Mouse (Mus musculus) thymus, postnatal 10 days (tissue): ENCODE measurements around the gene Pelp1.
A peak's percentile ranks its signal among the peaks of the same experiment; 100 is the strongest.
"Not testable (repeated sequence)": the region's sequence is repeated elsewhere in the genome, so short reads cannot be mapped to it uniquely, and the experiment has no call there.

Experiments used
- DNase-seq, 2 experiments: peaks; one replicate each; pipeline ENCODE4 v3.0.0; 2021; ENCODE audit warnings: low spot score in 2 of 2

Gene Pelp1

DNA sequence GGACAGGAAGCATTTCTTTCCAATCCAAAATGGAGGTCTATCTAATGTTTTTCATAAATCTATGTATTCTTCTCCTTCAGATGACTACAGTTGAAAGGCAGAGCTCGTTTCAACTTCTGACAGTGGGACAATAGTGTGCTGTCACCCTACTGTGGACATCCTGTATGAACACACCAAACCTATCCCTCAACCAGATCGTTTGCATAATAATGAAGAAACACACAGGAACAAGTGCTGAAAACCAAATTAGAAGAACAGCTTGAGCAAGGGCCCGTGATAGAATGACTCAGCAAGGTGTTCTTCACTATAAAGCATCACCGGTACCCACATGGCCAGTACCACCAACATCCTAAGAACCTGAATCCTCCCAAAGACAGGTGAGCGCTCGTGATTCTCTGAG, 16.8 kb upstream of the Pelp1 start:
- DNase-seq: not testable (repeated sequence)

DNA sequence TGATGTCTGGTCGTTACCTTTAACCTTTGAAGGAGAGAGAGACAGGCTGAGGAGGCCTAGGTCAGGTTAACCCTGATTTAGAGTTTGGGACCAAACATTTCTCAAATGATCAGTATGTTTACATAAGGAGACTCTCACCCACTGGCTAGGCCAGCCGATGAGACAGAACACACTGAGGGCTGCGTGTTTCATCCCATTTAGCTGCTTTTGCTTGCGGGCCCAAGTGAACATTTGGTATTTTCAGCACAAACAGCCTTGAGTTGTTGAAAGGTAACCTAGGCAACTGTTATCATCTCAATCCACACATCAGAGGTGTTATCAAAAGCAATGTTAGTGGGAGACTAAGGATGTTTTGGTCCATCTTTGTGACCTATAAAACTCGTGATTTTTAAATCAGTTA, 9.7 kb upstream of the Pelp1 start:
- no peak for DNase-seq

DNA sequence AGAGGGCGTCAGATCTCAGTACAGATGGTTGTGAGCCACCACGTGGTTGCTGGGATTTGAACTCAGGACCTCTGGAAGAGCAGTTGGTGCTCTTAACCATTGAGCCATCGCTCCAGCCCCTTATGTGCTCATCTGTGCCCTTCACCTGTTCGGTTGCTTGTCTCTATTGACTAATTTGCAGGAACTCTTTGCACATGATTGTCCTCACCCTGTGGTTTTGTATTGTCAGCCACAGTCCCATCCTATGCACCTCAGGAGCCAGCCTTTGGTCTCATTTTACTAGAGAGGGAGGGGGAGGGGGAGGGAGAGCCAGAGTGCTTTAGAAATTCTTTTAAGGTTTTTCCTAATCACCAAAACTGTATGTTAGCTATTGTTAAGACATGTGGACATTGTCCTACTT, 8.4 kb upstream of the Pelp1 start:
- no peak for DNase-seq

DNA sequence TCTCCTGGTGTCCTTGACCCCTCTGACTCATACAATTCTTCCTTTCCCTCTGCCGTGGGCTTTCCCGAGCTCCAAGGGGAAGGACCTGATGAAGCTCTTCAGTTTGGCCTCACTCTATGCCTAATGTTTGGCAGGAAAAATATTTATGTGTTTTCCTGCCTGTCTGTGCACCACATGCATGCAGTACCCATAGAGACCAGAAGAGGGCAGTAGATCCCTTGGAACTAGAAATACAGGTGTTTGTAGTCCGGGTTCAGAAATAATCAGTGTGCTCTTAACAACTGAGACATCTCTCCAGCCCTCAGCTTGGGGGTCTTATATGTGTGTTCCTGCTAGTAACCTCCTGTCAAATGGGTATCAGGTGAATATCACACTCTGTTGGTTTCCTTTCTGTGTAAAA, 4.1 kb upstream of the Pelp1 start:
- peak; percentile 63 to 86 for DNase-seq

DNA sequence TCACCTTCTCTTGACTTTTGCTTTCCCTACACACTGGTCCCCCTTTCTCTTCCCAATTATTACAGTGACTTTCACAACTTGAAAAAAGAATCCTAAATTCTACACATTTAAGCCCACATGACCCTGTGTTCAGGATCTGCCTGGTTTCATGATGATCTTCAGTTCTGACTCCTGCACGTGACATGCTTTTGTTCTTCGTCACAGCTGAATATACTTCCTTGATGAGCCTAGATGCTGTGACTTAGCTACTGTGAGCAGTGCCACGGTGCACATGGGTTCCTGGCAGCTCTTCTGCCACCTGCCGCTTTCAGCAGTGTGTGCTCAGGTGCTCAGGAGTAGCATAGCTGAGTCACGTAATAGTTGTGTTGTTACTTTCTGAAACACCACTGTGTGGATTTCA, 2.8 kb upstream of the Pelp1 start:
- no peak for DNase-seq

DNA sequence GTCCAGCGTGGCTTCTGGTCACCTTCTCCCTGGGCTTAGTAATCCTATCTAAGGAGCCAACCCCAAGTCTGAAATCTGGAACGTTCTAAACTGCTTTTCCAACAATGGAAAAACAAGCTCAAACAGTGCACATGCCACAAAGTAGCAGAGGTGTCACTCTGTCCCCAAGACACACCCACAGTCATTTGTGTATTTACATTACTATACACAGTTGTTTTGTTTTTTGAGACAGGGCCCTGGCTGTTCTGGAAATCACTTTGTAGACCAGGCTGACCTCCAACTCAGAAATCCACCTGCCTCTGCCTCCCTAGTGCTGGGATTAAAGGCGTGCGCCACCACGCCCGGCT, 439 bp upstream of the Pelp1 start:
- DNase-seq: no peak

DNA sequence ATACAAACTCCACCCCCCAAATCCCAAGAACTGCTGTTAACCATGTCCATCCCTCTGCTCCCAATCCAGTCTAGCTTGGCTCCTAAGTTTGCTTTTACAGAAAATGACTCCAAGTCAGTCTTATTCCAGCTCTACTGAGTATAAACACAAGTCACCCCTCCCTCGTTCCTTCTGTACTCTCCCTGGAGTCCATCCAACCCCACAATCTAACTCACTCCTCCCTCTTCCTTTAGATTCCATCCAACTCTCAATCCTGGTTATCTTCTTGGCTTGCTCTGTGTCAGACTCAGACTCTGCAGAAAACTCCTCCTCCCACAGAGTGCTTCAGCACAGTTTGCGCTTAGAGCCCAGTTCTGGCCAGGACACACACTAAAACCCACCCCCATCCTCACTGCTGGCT, 6.2 kb downstream of the Pelp1 start:
- no peak for DNase-seq

DNA sequence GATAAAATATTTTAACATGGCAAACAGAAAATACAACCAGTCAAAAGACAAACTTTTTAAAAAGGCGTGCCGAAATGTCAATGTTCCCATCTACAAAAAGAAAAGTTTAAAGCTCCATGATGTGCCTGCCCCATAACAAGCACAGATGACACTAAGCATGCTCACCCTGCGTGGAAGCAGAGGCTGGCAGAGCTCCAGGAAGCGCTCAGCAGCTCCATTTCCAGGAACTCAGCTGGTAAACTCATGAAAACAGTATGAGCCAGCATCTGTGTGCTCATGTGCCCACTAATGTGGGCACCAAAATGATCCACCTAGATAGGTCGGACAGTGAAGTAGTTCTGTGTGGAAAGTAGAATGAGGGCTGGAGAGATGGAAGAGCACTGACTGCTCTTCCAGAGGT, 20.4 kb downstream of the Pelp1 start:
- DNase-seq: no peak

DNA sequence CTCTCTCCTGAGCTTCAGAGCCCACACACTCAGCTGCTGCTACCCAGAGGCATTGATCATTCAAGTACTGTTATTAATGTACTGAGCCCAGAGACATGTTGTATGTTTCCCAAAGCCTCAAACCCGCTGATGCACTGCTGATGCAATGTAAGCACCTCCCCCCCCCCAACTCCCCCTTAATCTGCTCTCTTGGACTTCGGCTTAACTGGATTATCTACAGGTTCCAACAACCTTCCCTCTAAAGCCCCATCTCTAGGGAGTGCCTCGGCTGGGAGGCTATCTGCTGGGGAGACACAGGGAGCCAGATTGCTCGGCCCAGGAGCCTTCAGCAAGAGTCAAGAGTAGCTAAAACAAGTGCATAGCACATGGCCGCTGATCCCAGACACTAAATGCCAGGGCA, 22.4 kb downstream of the Pelp1 start:
- no peak for DNase-seq

DNA sequence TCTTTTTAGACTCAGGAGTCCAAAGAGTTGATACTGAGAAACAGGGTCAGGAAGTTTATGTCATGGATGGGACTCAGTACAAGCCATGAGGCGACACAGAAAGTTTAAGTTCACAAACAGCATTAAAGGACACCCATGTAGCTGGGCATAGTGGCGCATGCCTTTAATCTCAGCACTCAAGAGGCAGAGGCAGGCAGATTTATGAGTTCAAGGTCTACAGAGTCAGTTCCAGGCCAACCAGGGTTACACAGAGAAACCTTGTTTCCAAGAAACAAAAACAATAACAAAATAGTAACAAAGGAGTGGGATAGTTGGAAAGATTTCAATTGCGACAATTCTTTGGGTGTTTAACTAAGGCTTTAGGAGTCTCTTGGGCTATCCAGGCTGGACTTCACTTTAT, 25.7 kb downstream of the Pelp1 start:
- no peak for DNase-seq

DNA sequence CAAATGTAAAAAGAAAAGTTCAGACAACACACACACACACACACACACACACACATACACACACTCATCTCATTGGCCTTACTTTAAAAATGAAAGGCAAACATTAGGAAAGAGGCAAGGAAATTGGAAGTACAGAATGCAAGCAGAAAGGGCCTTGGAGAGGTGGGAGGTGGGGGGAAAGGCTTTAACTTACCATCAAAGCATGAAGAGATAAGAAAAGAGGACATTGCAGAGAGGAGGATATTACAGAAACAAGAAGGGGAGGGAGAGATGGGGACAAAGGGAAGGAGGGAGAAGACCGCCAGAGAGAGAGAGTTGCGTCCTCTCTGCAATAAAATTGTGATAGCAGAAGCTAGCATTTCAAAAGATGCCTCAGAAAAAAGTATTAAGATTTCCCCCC, 28.5 kb downstream of the Pelp1 start:
- no peak for DNase-seq

DNA sequence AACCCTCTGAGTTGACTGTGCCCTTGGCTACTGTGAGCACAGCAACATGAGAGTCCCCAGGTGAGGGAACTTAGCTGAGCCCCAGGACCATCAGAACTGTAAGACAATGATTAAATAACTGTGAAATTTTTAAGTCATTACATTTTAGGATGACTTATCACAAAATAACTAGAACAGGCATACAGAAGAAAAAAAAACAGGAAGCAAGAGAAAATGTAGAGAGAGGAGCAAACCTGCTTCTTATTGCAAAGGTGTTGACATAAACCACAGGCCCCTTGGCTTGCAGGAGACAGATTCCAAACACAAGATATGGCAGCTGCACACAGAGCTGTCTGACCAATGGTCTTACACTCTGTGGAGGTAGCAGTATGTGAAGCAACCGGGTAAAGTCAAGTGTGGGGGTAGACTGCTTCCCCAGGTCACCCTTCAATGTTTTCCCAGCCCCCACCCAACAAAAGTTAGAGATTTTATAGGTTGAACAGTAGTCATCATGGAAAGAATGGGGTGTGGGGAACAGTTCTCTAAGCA, 29.3 kb downstream of the Pelp1 start:
- DNase-seq: no peak

DNA sequence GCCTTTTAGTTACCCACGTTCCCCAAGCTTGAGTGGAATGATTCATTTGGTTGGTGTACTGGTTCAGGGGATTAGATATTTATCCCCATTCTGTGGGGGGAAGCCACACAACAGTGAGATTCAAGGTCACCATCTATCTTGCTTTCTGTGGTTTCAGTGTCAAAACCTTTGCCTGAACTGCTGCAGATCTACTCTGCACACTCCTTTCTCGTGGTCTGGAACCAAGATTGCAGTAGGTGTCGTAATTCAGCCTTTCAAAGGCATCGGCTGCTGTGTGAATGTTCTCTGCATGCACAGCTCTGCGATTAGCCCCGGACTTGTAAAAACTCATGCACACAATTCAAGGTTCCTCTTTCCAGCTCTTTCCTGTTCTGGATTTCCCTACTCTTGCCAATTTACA, 33.8 kb downstream of the Pelp1 start:
- DNase-seq: no peak

DNA sequence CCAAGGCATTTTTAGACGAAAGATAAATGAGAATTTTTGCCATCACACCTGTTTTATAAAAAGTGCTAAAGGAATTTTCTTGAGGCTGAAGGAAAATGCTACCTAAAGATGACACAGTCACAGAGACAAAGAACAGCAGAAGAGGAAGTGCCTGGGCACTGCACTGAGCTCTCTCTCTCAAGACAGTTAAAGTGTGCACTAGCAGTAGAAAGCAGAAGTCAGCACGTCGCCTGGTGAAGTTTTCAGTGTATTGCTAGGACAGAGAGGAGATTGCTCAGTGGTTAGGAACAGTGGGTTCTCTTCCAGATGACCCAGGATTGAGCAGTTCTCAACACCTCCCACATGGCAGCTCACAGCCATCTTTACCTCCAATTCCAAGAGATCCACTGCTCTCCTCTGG, 35.5 kb downstream of the Pelp1 start:
- DNase-seq: no peak

DNA sequence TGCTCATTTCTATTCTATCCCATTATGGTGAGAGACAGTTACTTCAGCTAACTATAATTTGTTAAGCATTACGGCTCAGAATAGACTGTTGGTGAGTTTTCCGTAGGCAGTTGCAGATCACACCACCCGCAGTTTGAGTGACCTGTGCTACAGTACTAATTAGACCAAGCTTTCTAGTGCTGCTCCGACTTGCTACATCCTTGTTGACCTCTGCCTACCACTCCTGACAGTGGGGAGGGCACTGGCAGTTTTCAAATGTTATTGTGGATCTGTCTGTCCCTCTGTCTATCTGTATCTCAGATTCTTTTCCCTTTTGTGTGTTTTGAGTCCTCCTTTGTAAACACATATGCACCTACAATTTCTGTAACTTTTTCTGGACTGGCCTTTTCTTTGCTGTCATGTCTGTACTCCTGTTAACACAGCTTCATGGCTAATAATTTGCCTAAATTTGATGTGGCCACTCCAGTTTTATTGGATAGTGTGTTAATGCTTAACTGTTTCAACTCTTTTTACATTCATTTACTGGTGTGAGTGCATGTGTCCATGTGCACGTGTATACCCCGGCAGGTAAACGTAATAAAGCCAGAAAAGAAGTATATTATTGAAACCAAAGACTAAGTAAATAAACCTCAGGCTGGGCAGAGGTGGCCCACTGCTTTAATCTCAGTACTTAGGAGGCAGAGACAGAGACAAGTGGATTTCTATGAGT, 36.8 kb downstream of the Pelp1 start:
- no peak for DNase-seq

DNA sequence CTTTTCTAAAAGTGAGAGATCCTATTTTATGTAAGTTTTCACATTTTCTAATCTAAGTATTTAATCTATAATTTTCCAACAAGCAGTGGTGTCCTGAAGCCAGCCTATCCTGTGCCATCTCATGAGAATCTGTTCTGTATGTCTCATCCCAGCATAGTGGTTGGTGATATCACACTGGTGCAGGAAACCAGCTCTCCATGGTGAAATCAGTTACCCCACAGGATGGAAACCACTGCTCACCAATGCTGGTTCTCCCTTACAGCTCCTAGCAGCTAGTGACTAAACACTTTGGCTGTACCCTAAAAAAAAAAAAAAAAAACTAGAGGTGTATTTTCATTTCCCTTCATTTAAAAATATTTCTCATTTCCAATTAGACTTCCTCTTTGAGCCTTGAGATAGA, 37.4 kb downstream of the Pelp1 start:
- DNase-seq: no peak

DNA sequence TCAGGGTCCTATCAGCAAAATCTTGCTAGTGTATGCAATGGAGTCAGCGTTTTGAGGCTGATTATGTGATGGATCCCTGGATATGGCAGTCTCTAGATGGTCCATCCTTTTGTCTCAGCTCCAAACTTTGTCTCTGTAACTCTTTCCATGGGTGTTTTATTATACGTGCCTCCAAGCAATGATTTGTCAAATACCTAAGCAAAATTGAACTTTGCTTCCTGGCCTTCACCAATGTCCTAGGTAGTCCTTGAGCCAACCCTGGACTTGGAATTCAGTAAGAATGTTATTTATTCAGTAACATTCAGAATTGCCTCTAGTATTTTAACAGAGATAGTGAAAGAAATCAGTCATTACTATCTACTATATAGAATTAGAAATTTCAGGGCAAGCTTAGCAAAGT, 41.2 kb downstream of the Pelp1 start:
- not testable (repeated sequence) for DNase-seq

DNA sequence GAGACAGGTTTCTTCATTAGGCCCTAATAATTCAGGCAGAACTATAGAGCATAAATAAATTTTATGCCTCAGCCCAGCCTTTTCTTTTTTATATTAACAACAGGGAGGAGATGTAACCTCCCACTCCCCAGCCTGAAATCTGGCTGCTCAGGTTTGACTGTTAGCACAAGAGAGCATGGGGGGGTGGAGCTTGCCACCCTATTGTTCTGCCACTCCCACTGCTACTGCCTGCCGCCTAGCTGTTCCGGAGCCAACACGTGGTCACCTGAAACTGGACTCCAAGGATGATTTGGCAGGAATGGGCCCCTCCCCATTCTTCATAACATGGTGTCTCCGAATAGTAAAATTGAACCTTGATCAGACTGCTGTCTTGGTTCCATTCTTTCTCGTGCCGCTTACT, 42.1 kb downstream of the Pelp1 start:
- not testable (repeated sequence) for DNase-seq

DNA sequence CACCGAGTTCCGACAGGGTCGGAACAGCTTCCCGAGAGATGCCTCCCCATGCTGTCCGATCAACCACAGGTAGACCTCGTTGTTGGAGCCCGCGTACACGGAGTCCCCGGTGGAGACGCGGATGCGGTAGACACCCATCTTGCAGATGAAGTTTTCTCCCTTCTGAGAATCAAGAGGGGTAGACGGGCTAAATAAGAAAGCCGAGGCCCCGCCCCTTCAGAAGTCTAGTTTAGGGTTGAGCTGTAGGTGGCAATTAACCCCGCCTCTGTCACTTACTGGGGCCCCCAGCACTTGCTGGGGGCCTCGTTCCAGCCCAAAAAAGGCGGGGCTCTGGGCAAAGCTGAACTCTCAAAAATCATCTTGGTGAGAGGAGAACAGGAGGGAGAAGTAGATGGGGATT, 58.0 kb downstream of the Pelp1 start, which contains the start of gene Alox15:
Alox15 (minus strand) TSS at position 164 of the 400 bp plus-strand sequence.
- peak; percentile 30 to 31 for DNase-seq

DNA sequence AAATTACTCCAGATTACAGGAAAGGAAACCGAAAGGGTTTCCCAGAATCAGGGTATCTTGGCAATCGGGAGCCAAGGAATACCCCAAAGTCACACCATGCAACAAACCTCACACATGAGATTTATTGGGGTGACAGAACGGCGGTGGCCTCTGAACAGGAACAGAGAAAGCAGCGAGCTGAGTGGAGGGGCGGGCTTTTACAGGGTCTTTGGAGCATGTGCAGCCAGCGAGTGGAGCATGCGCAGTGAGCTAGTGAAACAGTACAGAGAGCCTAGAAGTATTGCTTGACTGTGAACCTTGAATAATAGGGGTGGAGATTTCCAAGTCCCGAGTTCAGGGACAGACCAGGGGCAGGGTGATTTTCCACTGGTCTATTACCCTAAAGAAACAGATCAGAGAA, 61.2 kb downstream of the Pelp1 start:
- DNase-seq: no peak

DNA sequence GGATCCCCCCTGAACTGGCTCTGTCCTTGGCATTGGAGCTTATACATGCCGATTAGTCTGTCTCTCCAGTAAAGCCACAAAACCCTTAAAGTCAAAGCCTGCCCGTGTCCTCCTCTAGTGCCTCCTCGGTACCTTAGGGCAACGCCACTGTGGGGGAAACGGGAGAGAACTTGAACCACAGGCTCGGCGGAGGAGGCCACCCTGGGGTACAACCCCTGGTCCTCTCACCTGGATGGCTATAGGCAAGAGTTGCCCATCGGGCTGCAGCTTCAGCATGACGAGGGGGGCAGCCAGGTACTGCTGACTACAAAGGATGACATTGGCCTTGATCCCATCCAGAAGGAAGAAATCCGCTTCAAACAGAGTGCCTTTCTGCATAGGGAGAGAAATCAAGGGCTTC, 62.0 kb downstream of the Pelp1 start:
- DNase-seq: no peak

DNA sequence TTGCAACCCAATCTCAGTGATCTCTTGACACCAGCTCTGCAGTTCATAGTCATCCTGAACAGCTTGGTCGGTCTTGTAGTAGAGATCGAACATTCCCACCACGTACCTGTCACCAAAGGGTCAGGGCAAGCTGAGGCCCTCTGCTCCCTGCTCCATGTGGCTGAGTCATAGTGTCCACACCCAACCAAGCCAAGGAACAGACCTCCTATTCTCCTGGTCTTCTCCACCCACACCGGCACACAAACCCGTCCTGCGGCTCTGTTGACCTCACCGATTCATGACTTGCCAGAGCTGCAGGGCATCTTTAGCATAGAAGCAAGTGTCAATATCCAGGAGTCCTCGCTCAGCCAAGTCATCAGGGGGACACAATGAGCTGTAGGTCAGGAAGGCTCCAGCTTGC, 64.3 kb downstream of the Pelp1 start:
- DNase-seq: no peak

DNA sequence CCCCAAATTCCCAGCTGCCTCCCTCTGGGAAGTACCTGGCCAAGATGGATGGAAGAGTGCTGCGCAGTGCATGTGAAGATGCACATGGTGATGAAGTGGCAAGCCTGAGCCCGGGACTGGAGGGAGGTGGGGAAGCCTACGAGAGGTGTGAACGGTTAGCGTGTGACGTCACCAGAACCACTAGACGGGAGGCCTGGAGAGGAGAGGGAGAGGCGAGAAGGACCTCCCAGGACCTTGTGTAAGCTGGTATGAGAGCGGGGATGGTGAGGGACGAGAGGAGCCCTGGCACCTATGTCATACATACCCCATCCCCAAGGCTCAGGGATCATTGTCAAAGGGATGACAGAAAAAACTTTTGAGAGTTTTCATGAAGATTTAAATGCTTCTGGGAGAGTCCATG, 64.8 kb downstream of the Pelp1 start:
- DNase-seq: no peak
